Mouse (Mus musculus) ES-E14 (cell line): ENCODE measurements at regions not wholly inside any gene's neighbourhood (a gene's known extent, or its start where the extent isn't known, plus 50 kb on each side); places are given as distances from the start of the nearest gene placed in this dataset.

Source experiments
- CHD2 ChIP-seq: IDR thresholded peaks from 2 replicates; pipeline ENCODE4 v1.6.1; 2014; ENCODE audit warnings: mild to moderate bottlenecking, low read depth, low read length, inconsistent platforms
- MAFK ChIP-seq: IDR thresholded peaks from 2 replicates; pipeline ENCODE4 v1.6.1; 2014; ENCODE audit warnings: mild to moderate bottlenecking, low read depth, low read length, inconsistent platforms; ENCODE audit not compliant: insufficient read depth
- ZNF384 ChIP-seq: IDR thresholded peaks from 2 replicates; pipeline ENCODE4 v1.6.1; 2012; ENCODE audit warnings: low read depth, low read length, inconsistent platforms

DNA sequence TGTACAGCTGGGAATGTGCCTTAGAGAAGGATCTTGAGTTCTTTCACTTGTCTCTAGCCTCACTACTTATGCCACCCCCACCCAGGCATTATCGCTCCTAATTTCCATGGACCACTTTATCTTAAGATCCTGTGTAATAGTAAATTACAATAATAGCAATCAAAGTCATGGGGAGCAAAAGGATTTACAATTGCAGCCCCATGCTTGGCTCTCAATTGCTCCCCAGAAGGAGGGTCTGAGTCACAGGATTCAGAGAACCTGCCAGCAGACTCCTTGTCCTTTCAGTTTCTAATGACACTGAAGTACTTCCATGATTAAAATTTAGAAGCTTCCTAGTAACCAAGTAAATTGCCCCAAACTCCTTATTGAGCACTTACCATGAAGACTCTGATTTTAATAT lies 1483.3 kb upstream of the Acvr2a start:
- TF ChIP-seq CHD2, result no peak
- no peak for TF ChIP-seq MAFK
- no peak for TF ChIP-seq ZNF384
